Mouse (Mus musculus): ENCODE data around the gene Cyp2d34. TPM values are rescaled to one million over a fixed set of nuclear protein-coding genes. Genes with fewer than 3 reads are reported as not detected.

Cyp2d34 gene
- total RNA-seq (2017) = not detected in 2 replicates

GRCm38 (mm10) chr15:82620531-82621202 is at the start of gene Cyp2d34:
Gene Cyp2d34, minus strand, starts transcription at chr15:82620946.
- ATAC-seq (ENCODE audit: extremely low read depth, insufficient number of reproducible peaks, low FRiP score, poor library complexity, severe bottlenecking) = no peak

- no peak for ATAC-seq (ENCODE audit: extremely low read depth, insufficient number of reproducible peaks, low FRiP score, poor library complexity, severe bottlenecking)
Observed at GRCm38 (mm10) chr15:82656346-82656745, 35.6 kb upstream of the Cyp2d34 start.

- ATAC-seq (ENCODE audit: extremely low read depth, insufficient number of reproducible peaks, low FRiP score, poor library complexity, severe bottlenecking) = no peak
Observed at GRCm38 (mm10) chr15:82644371-82644770, 23.6 kb upstream of the Cyp2d34 start.

- no peak for ATAC-seq (ENCODE audit: extremely low read depth, insufficient number of reproducible peaks, low FRiP score, poor library complexity, severe bottlenecking)
Observed at GRCm38 (mm10) chr15:82643771-82644170, 23.0 kb upstream of the Cyp2d34 start.

- no peak for ATAC-seq (ENCODE audit: extremely low read depth, insufficient number of reproducible peaks, low FRiP score, poor library complexity, severe bottlenecking)
Observed at GRCm38 (mm10) chr15:82642771-82643170, 22.0 kb upstream of the Cyp2d34 start.

GRCm38 (mm10) chr15:82641921-82642320 is 21.2 kb upstream of the Cyp2d34 start:
- no peak for ATAC-seq (ENCODE audit: extremely low read depth, insufficient number of reproducible peaks, low FRiP score, poor library complexity, severe bottlenecking)

GRCm38 (mm10) chr15:82641390-82641789 is 20.6 kb upstream of the Cyp2d34 start:
- ATAC-seq (ENCODE audit: extremely low read depth, insufficient number of reproducible peaks, low FRiP score, poor library complexity, severe bottlenecking) = no peak

- ATAC-seq (ENCODE audit: extremely low read depth, insufficient number of reproducible peaks, low FRiP score, poor library complexity, severe bottlenecking) = no peak
Observed at GRCm38 (mm10) chr15:82640201-82640600, 19.5 kb upstream of the Cyp2d34 start.

- ATAC-seq (ENCODE audit: extremely low read depth, insufficient number of reproducible peaks, low FRiP score, poor library complexity, severe bottlenecking) = no peak
Observed at GRCm38 (mm10) chr15:82637130-82638075, 16.7 kb upstream of the Cyp2d34 start.

GRCm38 (mm10) chr15:82634976-82635375 is 14.2 kb upstream of the Cyp2d34 start:
- ATAC-seq (ENCODE audit: extremely low read depth, insufficient number of reproducible peaks, low FRiP score, poor library complexity, severe bottlenecking) = no peak

- ATAC-seq (ENCODE audit: extremely low read depth, insufficient number of reproducible peaks, low FRiP score, poor library complexity, severe bottlenecking) = no peak
Observed at GRCm38 (mm10) chr15:82621993-82622392, 1.2 kb upstream of the Cyp2d34 start.

- no peak for ATAC-seq (ENCODE audit: extremely low read depth, insufficient number of reproducible peaks, low FRiP score, poor library complexity, severe bottlenecking)
Observed at GRCm38 (mm10) chr15:82618362-82619020, 2.3 kb downstream of the Cyp2d34 start.

GRCm38 (mm10) chr15:82582621-82583020 is 38.1 kb downstream of the Cyp2d34 start:
- ATAC-seq (ENCODE audit: extremely low read depth, insufficient number of reproducible peaks, low FRiP score, poor library complexity, severe bottlenecking) = no peak

- ATAC-seq (ENCODE audit: extremely low read depth, insufficient number of reproducible peaks, low FRiP score, poor library complexity, severe bottlenecking) = no peak
Observed at GRCm38 (mm10) chr15:82579071-82579470, 41.7 kb downstream of the Cyp2d34 start.

- ATAC-seq (ENCODE audit: extremely low read depth, insufficient number of reproducible peaks, low FRiP score, poor library complexity, severe bottlenecking) = no peak
Observed at GRCm38 (mm10) chr15:82572856-82573255, 47.9 kb downstream of the Cyp2d34 start.

Other genes starting within 250 kb of the Cyp2d34 start
- gene Cyp2d22, start 240.7 kb downstream of the Cyp2d34 start, total RNA-seq (2017) = 2.2 and 4.7 TPM in 2 replicates
- not detected in 2 replicates for gene Cyp2d11, start 226.9 kb downstream of the Cyp2d34 start, total RNA-seq (2017)
- gene Cyp2d10, start 213.8 kb downstream of the Cyp2d34 start, total RNA-seq (2017) = not detected in 2 replicates
- not detected in 2 replicates for gene Cyp2d9, start 187.5 kb downstream of the Cyp2d34 start, total RNA-seq (2017)
- gene Cyp2d12, start 65.9 kb downstream of the Cyp2d34 start, total RNA-seq (2017) = not detected in 2 replicates
- gene Cyp2d40, start 143.2 kb upstream of the Cyp2d34 start, total RNA-seq (2017) = not detected in 2 replicates
- not detected in 2 replicates for gene Cyp2d26, start 173.3 kb upstream of the Cyp2d34 start, total RNA-seq (2017)